Comparison of ENCODE assay signal across 16 mouse cellular contexts in genomic region chr8:122320541-122320940, GRCm38 (mm10). TPM values are rescaled to one million over a fixed set of nuclear protein-coding genes. Genes with fewer than 3 reads are reported as not detected.
DNase-seq lines count a peak whose midpoint lies in the region; ATAC-seq and TF ChIP-seq lines count a peak whose summit lies in the region.
"Had no signal": no experiment of that assay in that cellular context is flagged by ENCODE, and none has a peak within 500 bp of the region (broad histone marks: within the 10 kb centered on the region; RNA-seq: fewer than 3 reads in every experiment).

No protein-coding gene starts in this region.

- DNase-seq in R1 (ENCODE audit: low read depth, low spot score) = peak; percentile 86
- no peak for DNase-seq in hindbrain, embryonic 14.5 days (ENCODE audit: low spot score)
- DNase-seq in liver, postnatal 0 days = no peak
- DNase-seq: cerebellum, adult 8-10 months; lung, postnatal 4 days; thymus, postnatal 4 days had no signal

- ATAC-seq in megakaryocyte, adult 5-6 weeks (ENCODE audit: poor library complexity, severe bottlenecking) = no peak
- ATAC-seq in hindbrain, embryonic 14.5 days (ENCODE audit: low FRiP score) = no peak
- no peak for ATAC-seq in liver, postnatal 0 days
- no peak for ATAC-seq in kidney, embryonic 15.5 days (replicated peaks; ENCODE audit: low FRiP score)
- no peak for ATAC-seq in erythroid progenitor cell, adult 5-6 weeks (replicated peaks; ENCODE audit: low FRiP score, poor library complexity, severe bottlenecking)
- ATAC-seq: activated CD4-positive, CD25-positive, alpha-beta regulatory T cell, adult 4 months had no signal

- peak overlapping the region; percentile 41; the same call in 1 of the 2 replicates for H3K27ac ChIP-seq in hindbrain, embryonic 14.5 days
- peak overlapping the region; percentile 85 for H3K27ac ChIP-seq in liver, postnatal 0 days (ENCODE audit: low read depth)
- H3K27ac ChIP-seq in kidney, embryonic 15.5 days = no peak overlapping the region
- H3K27ac ChIP-seq: forebrain, embryonic 12.5 days; kidney, postnatal 0 days had no signal

- peaks cover 99% of the 10 kb centered on the region for H3K36me3 ChIP-seq in megakaryocyte, embryonic 14.5 days (replicated peaks; ENCODE audit: low read length)
- no peaks in the 10 kb centered on the region for H3K36me3 ChIP-seq in hindbrain, embryonic 14.5 days (replicated peaks; ENCODE audit: control insufficient read depth, insufficient read depth)
- H3K36me3 ChIP-seq in liver, postnatal 0 days (replicated peaks; ENCODE audit: insufficient read depth, low read length) = peaks cover 41% of the 10 kb centered on the region
- 0 out of 2 replicates have a peak, but pooled peaks cover 7% of the 10 kb centered on the region for H3K36me3 ChIP-seq in kidney, embryonic 15.5 days
- H3K36me3 ChIP-seq: forebrain, embryonic 12.5 days had no signal

- TF ChIP-seq EP300 in liver, postnatal 0 days (IDR thresholded peaks at IDR 0.05; ENCODE audit: low read depth) = no peak

- H3K4me1 ChIP-seq in megakaryocyte, embryonic 14.5 days = peaks cover 100% of the 10 kb centered on the region
- peaks cover 20% of the 10 kb centered on the region for H3K4me1 ChIP-seq in hindbrain, embryonic 14.5 days (replicated peaks; ENCODE audit: control insufficient read depth, insufficient read depth, low read length)
- H3K4me1 ChIP-seq in liver, postnatal 0 days (ENCODE audit: insufficient read depth) = peaks cover 97% of the 10 kb centered on the region
- H3K4me1 ChIP-seq in kidney, embryonic 15.5 days = peaks cover 68% of the 10 kb centered on the region

- no peak overlapping the region; the same call in 1 of the 2 replicates for H3K9ac ChIP-seq in hindbrain, embryonic 14.5 days
- H3K9ac ChIP-seq in liver, postnatal 0 days (replicated peaks) = 0 out of 2 replicates have a peak overlapping the region, but pooled peaks have one; percentile 48
- no peak overlapping the region for H3K9ac ChIP-seq in kidney, embryonic 15.5 days
- H3K9ac ChIP-seq: forebrain, embryonic 12.5 days; heart, embryonic 15.5 days had no signal

- no peaks in the 10 kb centered on the region for H3K27me3 ChIP-seq in megakaryocyte, embryonic 14.5 days (replicated peaks)
- no peaks in the 10 kb centered on the region for H3K27me3 ChIP-seq in hindbrain, embryonic 14.5 days (ENCODE audit: control insufficient read depth, insufficient read depth, low read length)
- H3K27me3 ChIP-seq in liver, postnatal 0 days (ENCODE audit: insufficient read depth, low read length) = no peaks in the 10 kb centered on the region
- no peaks in the 10 kb centered on the region for H3K27me3 ChIP-seq in kidney, embryonic 15.5 days
- H3K27me3 ChIP-seq: heart, embryonic 15.5 days had no signal

- no peak overlapping the region for H3K4me2 ChIP-seq in hindbrain, embryonic 14.5 days (replicated peaks)
- peak overlapping the region; percentile 66; the same call in 1 of the 2 replicates for H3K4me2 ChIP-seq in liver, postnatal 0 days (ENCODE audit: low read depth, low read length)
- no peak overlapping the region for H3K4me2 ChIP-seq in kidney, embryonic 15.5 days
- H3K4me2 ChIP-seq: forebrain, embryonic 12.5 days; heart, embryonic 15.5 days had no signal

- 9% methylated on average over 3 of the region's 3 CpGs for WGBS in hindbrain, embryonic 14.5 days
- WGBS in liver, postnatal 0 days (ENCODE audit: insufficient replicate concordance) = 54% methylated on average over 3 of the region's 3 CpGs
- 38% methylated on average over 3 of the region's 3 CpGs for WGBS in kidney, embryonic 15.5 days

- no peaks in the 10 kb centered on the region for H3K9me3 ChIP-seq in megakaryocyte, embryonic 14.5 days
- H3K9me3 ChIP-seq in hindbrain, embryonic 14.5 days (ENCODE audit: control insufficient read depth, low read length) = no peaks in the 10 kb centered on the region
- no peaks in the 10 kb centered on the region for H3K9me3 ChIP-seq in liver, postnatal 0 days (ENCODE audit: low read length)
- no peaks in the 10 kb centered on the region for H3K9me3 ChIP-seq in kidney, embryonic 15.5 days (replicated peaks)
- H3K9me3 ChIP-seq: forebrain, embryonic 12.5 days; heart, embryonic 15.5 days had no signal

- H3K4me3 ChIP-seq in megakaryocyte, embryonic 14.5 days (replicated peaks) = peak overlapping the region; percentile 85
- no peak overlapping the region for H3K4me3 ChIP-seq in hindbrain, embryonic 14.5 days (replicated peaks; ENCODE audit: low read length)
- no peak overlapping the region for H3K4me3 ChIP-seq in liver, postnatal 0 days (ENCODE audit: low read depth, low read length)
- no peak overlapping the region for H3K4me3 ChIP-seq in kidney, embryonic 15.5 days (replicated peaks)
- H3K4me3 ChIP-seq: forebrain, embryonic 12.5 days; heart, embryonic 15.5 days had no signal

- TF ChIP-seq CTCF in liver, postnatal 0 days (IDR thresholded peaks at IDR 0.05; ENCODE audit: low read depth) = no peak

RNA-seq across cellular contexts. Expression of gene Zfpm1, which starts 38.6 kb away (rescaled TPM):
- polyA plus RNA-seq in megakaryocyte, embryonic 14.5 days (2012; ENCODE audit: insufficient read depth, low replicate concordance) = 1,238 and 3,030 TPM in 2 replicates
- total RNA-seq in megakaryocyte, adult 5-6 weeks (2015) = 4.3 and 4.5 TPM in 2 replicates
- total RNA-seq in megakaryocyte, adult 5-6 weeks (2017) = 4.8 and 5.6 TPM in 2 replicates
- polyA plus RNA-seq in hindbrain, embryonic 14.5 days (2014; fragmentation: Nextera tagmentation; extraction: Ambion mirVana) = 1.8 and 2.0 TPM in 2 replicates
- polyA plus RNA-seq in liver, postnatal 0 days (2015; fragmentation: Nextera tagmentation; extraction: Ambion mirVana) = 5.7 and 6.9 TPM in 2 replicates
- polyA plus RNA-seq in kidney, embryonic 15.5 days (2015; fragmentation: Nextera tagmentation; extraction: Ambion mirVana) = 2.2 and 2.4 TPM in 2 replicates
- total RNA-seq in erythroid progenitor cell, adult 5-6 weeks (2015; ENCODE audit: low replicate concordance) = 176 and 254 TPM in 2 replicates
- total RNA-seq in erythroid progenitor cell, adult 5-6 weeks (2017; ENCODE audit: low replicate concordance) = 303 and 467 TPM in 2 replicates

RNA-seq across cellular contexts. Expression of gene Trhr2, which starts 40.0 kb away (rescaled TPM):
- polyA plus RNA-seq in megakaryocyte, embryonic 14.5 days (2012; ENCODE audit: insufficient read depth, low replicate concordance) = 1.8 TPM in 1 of 2 replicates, not detected in the other
- not detected in 2 replicates for total RNA-seq in megakaryocyte, adult 5-6 weeks (2015)
- not detected in 2 replicates for total RNA-seq in megakaryocyte, adult 5-6 weeks (2017)
- polyA plus RNA-seq in hindbrain, embryonic 14.5 days (2014; fragmentation: Nextera tagmentation; extraction: Ambion mirVana) = 0.21 TPM in 1 of 2 replicates, not detected in the other
- polyA plus RNA-seq in liver, postnatal 0 days (2015; fragmentation: Nextera tagmentation; extraction: Ambion mirVana) = not detected in 2 replicates
- not detected in 2 replicates for polyA plus RNA-seq in kidney, embryonic 15.5 days (2015; fragmentation: Nextera tagmentation; extraction: Ambion mirVana)
- not detected in 2 replicates for total RNA-seq in erythroid progenitor cell, adult 5-6 weeks (2015; ENCODE audit: low replicate concordance)
- total RNA-seq in erythroid progenitor cell, adult 5-6 weeks (2017; ENCODE audit: low replicate concordance) = not detected in 2 replicates
- total RNA-seq: gastrocnemius, adult 8-10 months had no signal
- polyA plus RNA-seq: activated CD4-positive, CD25-positive, alpha-beta regulatory T cell, adult 4 months; forebrain, embryonic 12.5 days; heart, embryonic 15.5 days; kidney, postnatal 0 days; neural tube, embryonic 11.5 days had no signal

RNA-seq across cellular contexts. Expression of gene Zc3h18, which starts 55.9 kb away (rescaled TPM):
- 80.4 and 130 TPM in 2 replicates for polyA plus RNA-seq in megakaryocyte, embryonic 14.5 days (2012; ENCODE audit: insufficient read depth, low replicate concordance)
- total RNA-seq in megakaryocyte, adult 5-6 weeks (2015) = 19.6 and 22.0 TPM in 2 replicates
- 50.2 and 63.1 TPM in 2 replicates for total RNA-seq in megakaryocyte, adult 5-6 weeks (2017)
- polyA plus RNA-seq in hindbrain, embryonic 14.5 days (2014; fragmentation: Nextera tagmentation; extraction: Ambion mirVana) = 22.9 and 23.4 TPM in 2 replicates
- 12.8 and 15.6 TPM in 2 replicates for polyA plus RNA-seq in liver, postnatal 0 days (2015; fragmentation: Nextera tagmentation; extraction: Ambion mirVana)
- 53.2 and 53.9 TPM in 2 replicates for polyA plus RNA-seq in kidney, embryonic 15.5 days (2015; fragmentation: Nextera tagmentation; extraction: Ambion mirVana)
- total RNA-seq in erythroid progenitor cell, adult 5-6 weeks (2015; ENCODE audit: low replicate concordance) = 32.3 and 32.8 TPM in 2 replicates
- 57.9 and 58.0 TPM in 2 replicates for total RNA-seq in erythroid progenitor cell, adult 5-6 weeks (2017; ENCODE audit: low replicate concordance)

Comparison
In these comparisons a context has a peak if more than half of its experiments do, and no peak if none do; other contexts are left out.
1. RNA of gene Zfpm1, which starts 38.6 kb away (polyA plus RNA-seq): 1,238 to 3,030 TPM in megakaryocyte, embryonic 14.5 days; 5.7 to 6.9 TPM in liver, postnatal 0 days, 2.2 to 2.4 TPM in kidney, embryonic 15.5 days and 1.8 to 2.0 TPM in hindbrain, embryonic 14.5 days; every median in the first group is over 100 times any median in the second.